Mouse (Mus musculus): ENCODE measurements at regions not wholly inside any gene's neighbourhood (a gene's known extent, or its start where the extent isn't known, plus 50 kb on each side); places are given as distances from the start of the nearest gene placed in this dataset.

GRCm38 (mm10) chr3:147083374-147083773 is 231.2 kb downstream of the Ttll7 start:
- Histone ChIP-seq H3K4me1 (ENCODE audit: control insufficient read depth, insufficient read depth, low read length) (no peaks in the 10 kb centered on the region), H3K27ac (ENCODE audit: insufficient read depth, low read length) (no peak overlapping the region), H3K4me3 (replicated peaks; ENCODE audit: insufficient read depth, low read depth, low read length) (no peak overlapping the region), H3K27me3 (ENCODE audit: control insufficient read depth, insufficient read depth, low read length) (no peaks in the 10 kb centered on the region; the same call in 1 of the 2 replicates)
- no peak for DNase-seq
- TF ChIP-seq CTCF (IDR thresholded peaks at IDR 0.05; ENCODE audit: borderline replicate concordance, insufficient read depth, low read depth, low read length) (no peak), POLR2A (IDR thresholded peaks at IDR 0.05; ENCODE audit: borderline replicate concordance, insufficient read depth, low read length) (no peak)
- 36% methylated on average over 11 of the region's 11 CpGs for WGBS

- H3K27me3 ChIP-seq (ENCODE audit: control insufficient read depth, insufficient read depth, low read length) = no peaks in the 10 kb centered on the region; the same call in 1 of the 2 replicates
- no peak for TF ChIP-seq CTCF (IDR thresholded peaks at IDR 0.05; ENCODE audit: borderline replicate concordance, insufficient read depth, low read depth, low read length)
- TF ChIP-seq POLR2A (IDR thresholded peaks at IDR 0.05; ENCODE audit: borderline replicate concordance, insufficient read depth, low read length) = no peak
- no peak for DNase-seq
- WGBS = 78% methylated on average over 4 of the region's 4 CpGs
- no peak overlapping the region for H3K27ac ChIP-seq (ENCODE audit: insufficient read depth, low read length)
- H3K4me1 ChIP-seq (ENCODE audit: control insufficient read depth, insufficient read depth, low read length) = no peaks in the 10 kb centered on the region
- no peak overlapping the region for H3K4me3 ChIP-seq (replicated peaks; ENCODE audit: insufficient read depth, low read depth, low read length)
Observed at GRCm38 (mm10) chr3:147083823-147084222, 231.7 kb downstream of the Ttll7 start.

- DNase-seq = no peak
- 67% methylated on average over 9 of the region's 9 CpGs for WGBS
- Histone ChIP-seq H3K27me3 (ENCODE audit: control insufficient read depth, insufficient read depth, low read length) (no peaks in the 10 kb centered on the region; the same call in 1 of the 2 replicates), H3K4me3 (replicated peaks; ENCODE audit: insufficient read depth, low read depth, low read length) (no peak overlapping the region), H3K4me1 (ENCODE audit: control insufficient read depth, insufficient read depth, low read length) (no peaks in the 10 kb centered on the region), H3K27ac (ENCODE audit: insufficient read depth, low read length) (no peak overlapping the region)
- TF ChIP-seq POLR2A (IDR thresholded peaks at IDR 0.05; ENCODE audit: borderline replicate concordance, insufficient read depth, low read length) (no peak), CTCF (IDR thresholded peaks at IDR 0.05; ENCODE audit: borderline replicate concordance, insufficient read depth, low read depth, low read length) (no peak)
Observed at GRCm38 (mm10) chr3:147084624-147085189, 232.5 kb downstream of the Ttll7 start.

GRCm38 (mm10) chr3:147088171-147088570 is 236.0 kb downstream of the Ttll7 start:
- TF ChIP-seq POLR2A (IDR thresholded peaks at IDR 0.05; ENCODE audit: borderline replicate concordance, insufficient read depth, low read length) = no peak
- no peak for TF ChIP-seq CTCF (IDR thresholded peaks at IDR 0.05; ENCODE audit: borderline replicate concordance, insufficient read depth, low read depth, low read length)
- no peak overlapping the region for H3K27ac ChIP-seq (ENCODE audit: insufficient read depth, low read length)
- H3K4me3 ChIP-seq (replicated peaks; ENCODE audit: insufficient read depth, low read depth, low read length) = no peak overlapping the region
- no peaks in the 10 kb centered on the region; the same call in 1 of the 2 replicates for H3K27me3 ChIP-seq (ENCODE audit: control insufficient read depth, insufficient read depth, low read length)
- DNase-seq = no peak
- 86% methylated on average over 6 of the region's 6 CpGs for WGBS
- H3K4me1 ChIP-seq (ENCODE audit: control insufficient read depth, insufficient read depth, low read length) = no peaks in the 10 kb centered on the region

GRCm38 (mm10) chr3:147089716-147090115 is 237.5 kb downstream of the Ttll7 start:
- no peak for DNase-seq
- Histone ChIP-seq H3K27me3 (ENCODE audit: control insufficient read depth, insufficient read depth, low read length) (no peaks in the 10 kb centered on the region), H3K4me1 (ENCODE audit: control insufficient read depth, insufficient read depth, low read length) (no peaks in the 10 kb centered on the region), H3K4me3 (replicated peaks; ENCODE audit: insufficient read depth, low read depth, low read length) (no peak overlapping the region), H3K27ac (ENCODE audit: insufficient read depth, low read length) (no peak overlapping the region)
- TF ChIP-seq CTCF (IDR thresholded peaks at IDR 0.05; ENCODE audit: borderline replicate concordance, insufficient read depth, low read depth, low read length) (no peak), POLR2A (IDR thresholded peaks at IDR 0.05; ENCODE audit: borderline replicate concordance, insufficient read depth, low read length) (no peak)
- 87% methylated on average over 10 of the region's 10 CpGs for WGBS

GRCm38 (mm10) chr3:147092188-147093075 is 240.3 kb downstream of the Ttll7 start:
- TF ChIP-seq POLR2A (IDR thresholded peaks at IDR 0.05; ENCODE audit: borderline replicate concordance, insufficient read depth, low read length) = no peak
- TF ChIP-seq CTCF (IDR thresholded peaks at IDR 0.05; ENCODE audit: borderline replicate concordance, insufficient read depth, low read depth, low read length) = no peak
- Histone ChIP-seq H3K27me3 (ENCODE audit: control insufficient read depth, insufficient read depth, low read length) (no peaks in the 10 kb centered on the region), H3K4me3 (replicated peaks; ENCODE audit: insufficient read depth, low read depth, low read length) (no peak overlapping the region), H3K4me1 (ENCODE audit: control insufficient read depth, insufficient read depth, low read length) (no peaks in the 10 kb centered on the region), H3K27ac (ENCODE audit: insufficient read depth, low read length) (no peak overlapping the region)
- WGBS = 18% methylated on average over 8 of the region's 8 CpGs
- DNase-seq = peak in 1 of 2 experiments; percentile 2

- WGBS = 27% methylated on average over 5 of the region's 5 CpGs
- no peak overlapping the region for H3K27ac ChIP-seq (ENCODE audit: insufficient read depth, low read length)
- TF ChIP-seq POLR2A (IDR thresholded peaks at IDR 0.05; ENCODE audit: borderline replicate concordance, insufficient read depth, low read length) = no peak
- no peak for TF ChIP-seq CTCF (IDR thresholded peaks at IDR 0.05; ENCODE audit: borderline replicate concordance, insufficient read depth, low read depth, low read length)
Observed at GRCm38 (mm10) chr3:147093076-147093380, 240.9 kb downstream of the Ttll7 start.

GRCm38 (mm10) chr3:147096179-147096578 is 244.0 kb downstream of the Ttll7 start:
- Histone ChIP-seq H3K27me3 (ENCODE audit: control insufficient read depth, insufficient read depth, low read length) (no peaks in the 10 kb centered on the region; the same call in 1 of the 2 replicates), H3K4me3 (replicated peaks; ENCODE audit: insufficient read depth, low read depth, low read length) (no peak overlapping the region), H3K27ac (ENCODE audit: insufficient read depth, low read length) (no peak overlapping the region), H3K4me1 (ENCODE audit: control insufficient read depth, insufficient read depth, low read length) (no peaks in the 10 kb centered on the region)
- WGBS = 70% methylated on average over 9 of the region's 9 CpGs
- no peak for TF ChIP-seq POLR2A (IDR thresholded peaks at IDR 0.05; ENCODE audit: borderline replicate concordance, insufficient read depth, low read length)
- TF ChIP-seq CTCF (IDR thresholded peaks at IDR 0.05; ENCODE audit: borderline replicate concordance, insufficient read depth, low read depth, low read length) = no peak
- DNase-seq = no peak

More at GRCm38 (mm10) chr3:147093076-147093380, 240.9 kb downstream of the Ttll7 start:
- Histone ChIP-seq H3K4me1 (ENCODE audit: control insufficient read depth, insufficient read depth, low read length) (no peaks in the 10 kb centered on the region), H3K4me3 (replicated peaks; ENCODE audit: insufficient read depth, low read depth, low read length) (no peak overlapping the region), H3K27me3 (ENCODE audit: control insufficient read depth, insufficient read depth, low read length) (no peaks in the 10 kb centered on the region; the same call in 1 of the 2 replicates)
- no peak for DNase-seq
